Mouse (Mus musculus) lung, postnatal 14 days (tissue): ENCODE results near the gene Myh9.

Experiments
- DNase-seq: peaks from one replicate; pipeline ENCODE4 v3.0.0; 2021

Myh9 gene

DNA sequence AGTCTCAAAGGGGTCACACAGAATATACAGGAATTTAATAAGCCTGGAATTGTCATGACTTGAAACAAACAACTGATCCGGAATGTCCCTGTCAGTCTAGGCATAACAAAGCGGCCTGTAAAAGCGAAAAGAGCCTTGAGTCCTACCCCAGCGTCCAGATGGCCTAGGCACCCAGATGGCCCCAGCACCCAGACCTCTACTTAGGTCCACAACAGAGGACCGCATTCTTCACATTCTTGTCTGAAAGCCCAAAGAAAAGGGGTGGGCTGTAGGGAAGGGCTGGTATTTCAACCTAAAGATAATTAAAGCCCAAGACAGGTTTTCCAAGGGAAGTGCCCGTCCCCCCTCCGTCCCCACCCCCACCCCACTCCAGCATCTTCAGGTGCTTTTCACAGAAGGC, 14.6 kb downstream of the Myh9 start:
- no peak for DNase-seq

DNA sequence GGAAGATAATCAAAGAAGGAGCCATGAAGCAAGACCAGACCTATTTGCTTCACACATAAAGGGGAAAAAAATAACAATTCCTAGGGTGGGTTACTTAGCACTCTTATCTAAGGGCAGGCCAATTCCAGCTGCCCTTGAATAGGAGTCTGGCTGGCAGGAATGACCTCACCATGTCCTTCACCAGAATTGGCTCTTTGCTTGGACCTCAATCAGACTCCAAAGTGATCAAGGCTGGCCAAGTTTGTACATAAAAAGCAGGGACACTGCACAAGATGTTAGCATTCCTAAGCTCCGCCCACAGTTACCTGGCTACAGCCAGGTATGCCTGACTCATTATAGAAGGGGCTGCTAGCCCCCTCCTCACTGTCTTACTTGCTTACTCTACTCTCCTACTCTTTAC, 16.6 kb downstream of the Myh9 start:
- DNase-seq = no peak

DNA sequence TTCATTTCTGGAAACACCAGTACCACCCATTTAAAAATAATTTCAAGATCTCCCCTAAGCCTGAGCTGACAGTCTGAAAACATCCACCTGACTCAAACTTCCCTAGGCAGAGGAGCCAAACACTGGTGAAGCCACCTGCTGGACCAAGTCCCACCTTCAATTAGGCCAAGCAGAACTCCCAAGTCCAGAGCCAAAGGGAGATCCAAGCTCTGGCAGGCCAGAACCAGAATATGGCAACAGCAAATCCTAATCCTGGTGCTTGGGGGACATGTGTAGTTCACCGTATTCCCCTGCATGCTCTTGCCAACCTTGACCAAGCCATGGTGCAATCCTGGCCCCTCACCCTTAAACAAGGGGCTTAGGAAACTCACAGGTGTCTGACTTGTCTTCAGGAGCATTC, 17.7 kb downstream of the Myh9 start:
- DNase-seq = no peak

DNA sequence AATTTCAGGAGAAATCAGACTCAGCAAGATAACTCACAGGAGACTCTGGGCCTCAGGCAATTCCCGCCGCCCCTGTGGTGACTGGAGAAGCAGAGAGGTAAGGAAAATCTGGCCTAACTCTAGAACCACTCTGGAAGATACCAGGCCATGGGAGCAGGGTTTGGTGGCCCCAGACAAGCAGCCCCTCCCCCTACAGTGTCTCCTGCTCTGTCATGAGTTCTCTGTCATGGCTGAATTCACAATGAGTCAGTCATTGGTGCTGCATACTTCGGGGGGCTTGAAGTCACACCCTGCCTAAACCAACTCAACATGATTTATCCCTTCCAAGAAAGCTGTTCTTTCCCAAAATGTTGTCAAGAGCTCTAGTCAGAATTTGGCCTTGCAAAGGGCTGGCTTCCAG, 18.3 kb downstream of the Myh9 start:
- no peak for DNase-seq

DNA sequence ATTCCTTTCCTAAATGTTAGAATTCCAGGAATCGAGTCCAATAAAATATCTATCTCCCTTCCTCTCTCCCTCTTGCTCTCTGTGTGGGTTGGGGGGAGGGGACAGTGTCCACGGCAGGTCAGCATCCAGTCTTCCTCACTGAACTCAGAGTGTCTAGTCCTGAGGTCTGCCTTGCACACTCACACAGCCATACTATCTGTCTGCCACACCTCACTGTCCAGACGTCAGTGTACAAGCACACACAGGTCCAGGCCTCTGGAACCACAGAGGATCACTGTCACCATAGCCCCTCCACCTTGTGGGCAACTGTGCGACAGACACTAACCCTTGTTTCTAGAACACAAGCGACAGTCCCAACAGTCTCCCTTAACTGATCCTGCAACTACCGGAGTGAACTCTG, 18.8 kb downstream of the Myh9 start:
- DNase-seq = no peak

DNA sequence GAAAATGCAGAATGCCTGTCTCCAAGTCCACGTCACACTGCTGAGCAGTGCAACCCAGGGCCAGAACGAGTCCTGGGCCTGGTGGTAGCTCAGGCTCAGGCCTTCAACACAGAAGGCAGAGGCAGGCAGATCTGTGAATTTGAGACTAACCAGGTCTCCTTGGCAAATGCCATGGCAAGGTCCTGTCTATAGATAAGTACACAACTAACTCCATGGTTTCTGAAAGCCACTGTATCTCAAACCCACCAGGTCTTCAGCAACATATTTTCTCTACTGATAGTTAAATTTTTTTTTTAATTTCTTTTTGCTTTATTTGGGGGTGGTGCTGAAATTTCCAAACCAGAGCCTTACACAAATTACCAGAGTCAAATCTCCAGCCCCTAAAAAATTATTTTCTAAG, 19.3 kb downstream of the Myh9 start:
- DNase-seq = no peak

DNA sequence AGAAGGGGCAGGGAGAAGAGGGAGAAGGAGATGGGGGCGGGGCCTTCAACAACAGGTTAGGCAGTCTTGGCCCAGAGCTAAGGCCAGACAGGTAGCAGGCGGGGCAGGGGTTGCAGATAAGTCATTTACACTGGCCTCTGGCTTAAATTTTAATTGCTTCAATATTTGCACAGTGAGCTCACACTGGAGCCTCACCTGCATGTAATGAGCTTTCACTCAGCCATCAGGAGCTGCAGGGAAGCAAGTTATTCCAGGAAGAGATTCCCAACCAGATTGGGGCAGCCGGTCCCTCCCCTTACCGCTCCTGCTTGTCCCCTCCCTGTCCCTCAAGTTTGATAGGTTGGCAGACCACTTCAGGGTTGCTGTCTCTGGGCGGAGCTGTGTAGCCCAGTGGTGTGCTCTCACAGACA, 19.9 kb downstream of the Myh9 start:
- DNase-seq = peak; percentile 66

DNA sequence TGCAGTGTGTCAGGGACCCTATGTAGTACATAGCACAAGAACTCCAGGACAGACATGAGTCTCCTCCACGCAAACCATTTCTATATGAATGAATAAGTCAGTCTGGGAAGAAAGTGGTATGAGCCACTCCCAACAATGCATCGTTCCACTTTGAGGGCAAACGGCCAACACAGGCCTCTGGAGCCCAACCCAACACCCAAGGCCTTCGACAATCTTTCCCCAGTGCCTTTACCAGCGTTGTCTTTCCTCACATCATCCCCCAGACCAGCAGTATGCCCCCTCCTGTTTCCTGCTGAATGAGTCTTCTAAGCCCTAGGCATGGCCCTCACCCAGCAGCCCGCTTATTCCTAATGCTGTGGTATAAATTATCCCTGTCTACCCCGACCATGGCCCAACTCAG, 20.6 kb downstream of the Myh9 start:
- no peak for DNase-seq

DNA sequence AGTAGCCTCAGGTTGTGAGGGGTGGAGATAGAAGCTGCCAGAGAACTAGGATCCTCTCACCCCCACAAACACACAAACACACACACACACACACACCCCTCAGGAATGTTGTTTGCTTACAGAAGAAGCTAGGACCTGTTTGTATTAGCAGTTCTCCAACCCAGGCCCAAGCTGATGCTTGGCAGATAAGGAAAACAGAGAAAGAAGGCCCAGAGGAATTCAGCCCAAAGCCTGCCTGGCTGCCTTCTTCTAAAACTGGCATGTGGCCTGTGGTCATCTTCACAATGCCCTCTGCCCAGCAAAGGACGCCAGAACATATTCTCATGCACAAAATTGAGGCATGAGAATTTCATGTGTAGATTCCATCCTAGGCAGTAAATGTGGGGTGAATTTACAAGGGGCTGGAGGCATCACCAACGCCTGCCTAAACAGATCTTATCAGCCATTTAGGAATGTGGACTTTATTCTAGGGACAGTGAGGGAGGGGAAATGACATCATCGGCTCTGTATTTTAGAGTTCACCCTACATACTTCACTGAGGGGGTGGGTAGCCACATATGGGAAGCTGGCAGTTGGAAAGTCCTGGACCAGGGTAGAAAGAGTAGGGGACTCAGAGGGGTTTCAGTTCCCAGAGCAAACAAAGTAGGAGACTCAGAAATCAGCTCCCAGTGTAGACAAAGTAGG, 21.4 kb downstream of the Myh9 start:
- no peak for DNase-seq

DNA sequence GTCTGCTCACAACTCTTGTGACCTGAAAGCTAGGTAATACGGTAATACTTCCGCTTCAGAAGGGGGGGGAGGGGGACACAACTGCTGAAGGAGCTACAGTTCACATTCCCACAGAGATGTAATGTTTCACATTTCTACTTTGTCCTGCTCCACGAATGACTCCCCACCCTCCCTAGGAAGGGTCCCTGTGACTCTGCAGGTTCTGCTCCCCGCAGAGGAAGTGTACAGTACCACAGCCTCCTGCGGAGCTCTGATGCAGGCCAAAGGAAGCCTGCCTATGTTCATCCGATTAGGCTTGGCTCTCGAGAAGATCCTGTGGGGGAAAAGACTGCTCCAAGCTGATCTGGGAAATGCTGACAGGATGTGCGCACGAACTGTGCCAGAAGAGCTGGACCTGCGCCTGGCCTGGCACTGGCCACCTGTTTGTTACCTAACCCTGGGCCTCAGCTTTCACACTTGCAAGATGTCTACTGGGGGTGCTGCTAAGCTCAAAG, 22.0 kb downstream of the Myh9 start:
- DNase-seq = peak; percentile 71

DNA sequence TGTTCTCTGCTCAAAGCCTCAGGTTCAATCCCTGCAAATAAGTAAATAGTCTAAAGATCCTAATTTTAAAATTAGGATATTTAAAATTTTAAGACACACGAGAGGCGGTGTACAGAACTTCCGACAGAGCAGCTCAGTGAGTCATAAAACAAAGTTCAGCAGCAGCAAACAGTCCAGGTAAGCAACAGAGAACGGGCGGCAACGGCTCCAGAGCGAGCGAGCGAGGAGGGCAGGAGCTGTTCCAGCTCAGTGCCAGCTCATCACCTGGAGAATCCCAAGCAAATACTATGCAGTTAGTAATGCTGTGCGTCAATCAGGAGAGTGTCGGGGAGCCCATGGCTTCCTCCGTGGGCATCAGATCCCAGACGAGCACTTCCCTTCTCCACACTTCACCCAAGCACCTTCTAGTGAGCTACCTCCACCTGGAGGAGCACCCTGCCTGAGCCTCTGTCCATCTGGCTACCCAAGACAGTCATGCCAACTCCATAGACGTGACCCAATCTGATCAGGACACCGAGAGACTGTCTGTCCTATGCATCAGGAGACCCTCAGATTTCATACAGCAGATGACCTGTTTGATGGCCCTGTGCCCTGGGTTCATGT, 23.3 kb downstream of the Myh9 start:
- no peak for DNase-seq

DNA sequence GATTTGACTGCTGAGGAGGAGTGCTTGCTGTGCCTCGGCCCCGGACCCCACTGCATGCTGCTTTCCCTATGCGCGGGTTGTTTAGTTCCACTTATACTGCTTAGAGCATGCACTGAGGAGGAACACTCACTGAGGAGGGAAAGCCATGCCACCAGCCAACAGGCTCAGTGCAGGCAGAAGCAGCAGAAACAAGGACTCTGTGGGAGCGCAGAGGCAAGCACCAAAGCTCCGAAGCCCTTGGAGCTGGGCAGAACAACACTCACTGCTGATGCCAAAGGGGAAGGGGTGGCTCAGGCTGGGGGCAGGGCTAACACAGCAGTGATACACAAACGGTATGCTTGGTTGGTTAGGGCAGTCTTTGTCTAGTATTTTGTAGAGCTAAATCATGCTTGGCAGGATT, 24.6 kb downstream of the Myh9 start:
- DNase-seq = no peak

DNA sequence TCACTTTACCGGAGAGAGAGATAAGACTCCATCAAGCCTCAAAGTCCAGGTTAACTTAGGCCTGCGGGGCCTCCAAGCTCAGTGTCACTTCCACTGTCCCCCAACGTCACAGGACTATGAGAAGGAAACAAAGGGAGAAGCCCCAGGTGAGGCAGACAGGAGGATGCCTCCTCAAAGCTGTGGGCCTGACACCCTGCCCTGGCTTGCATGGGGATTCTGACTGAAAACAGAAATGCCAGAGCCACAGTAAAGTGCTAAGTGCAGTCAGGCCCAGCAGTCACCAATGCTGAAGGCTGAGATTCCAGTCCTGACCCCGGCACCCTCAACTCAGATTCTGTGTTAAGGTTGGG, 25.4 kb downstream of the Myh9 start:
- no peak for DNase-seq

DNA sequence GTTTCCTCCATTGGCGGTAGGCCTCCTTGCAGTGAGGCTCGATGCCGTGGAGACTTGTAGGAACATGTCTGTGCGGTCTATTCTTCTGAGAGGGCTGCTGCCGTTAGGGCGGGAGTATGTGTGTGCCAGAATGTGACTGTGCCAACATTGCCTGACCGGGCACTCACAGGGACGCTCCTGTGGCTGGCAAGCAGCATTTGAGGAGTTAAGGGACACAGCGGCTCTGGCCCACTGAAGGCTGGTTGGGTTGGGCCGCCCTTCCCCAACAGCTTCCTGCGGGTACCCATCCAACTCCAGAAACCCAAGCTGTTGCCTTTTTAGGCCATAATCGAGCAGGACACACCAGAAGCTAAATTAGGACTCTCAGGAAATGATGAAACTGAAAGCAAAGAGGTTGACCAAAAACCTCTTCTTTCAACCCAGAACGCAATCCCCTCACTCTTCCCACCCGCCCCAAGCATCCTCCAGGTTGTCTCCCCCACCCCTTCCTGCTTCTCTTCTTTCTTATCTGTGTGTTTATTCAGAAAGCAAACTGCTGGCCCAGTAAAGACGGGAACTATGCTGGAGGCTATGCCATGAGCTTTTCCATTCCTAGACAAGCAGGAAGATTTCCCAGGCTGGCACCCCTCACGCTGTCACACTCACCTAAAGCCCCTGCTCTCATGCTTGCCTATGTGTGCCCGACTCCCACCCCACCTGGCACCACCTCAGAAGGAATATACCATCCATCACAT, 25.9 kb downstream of the Myh9 start:
- peak; percentile 52 for DNase-seq

DNA sequence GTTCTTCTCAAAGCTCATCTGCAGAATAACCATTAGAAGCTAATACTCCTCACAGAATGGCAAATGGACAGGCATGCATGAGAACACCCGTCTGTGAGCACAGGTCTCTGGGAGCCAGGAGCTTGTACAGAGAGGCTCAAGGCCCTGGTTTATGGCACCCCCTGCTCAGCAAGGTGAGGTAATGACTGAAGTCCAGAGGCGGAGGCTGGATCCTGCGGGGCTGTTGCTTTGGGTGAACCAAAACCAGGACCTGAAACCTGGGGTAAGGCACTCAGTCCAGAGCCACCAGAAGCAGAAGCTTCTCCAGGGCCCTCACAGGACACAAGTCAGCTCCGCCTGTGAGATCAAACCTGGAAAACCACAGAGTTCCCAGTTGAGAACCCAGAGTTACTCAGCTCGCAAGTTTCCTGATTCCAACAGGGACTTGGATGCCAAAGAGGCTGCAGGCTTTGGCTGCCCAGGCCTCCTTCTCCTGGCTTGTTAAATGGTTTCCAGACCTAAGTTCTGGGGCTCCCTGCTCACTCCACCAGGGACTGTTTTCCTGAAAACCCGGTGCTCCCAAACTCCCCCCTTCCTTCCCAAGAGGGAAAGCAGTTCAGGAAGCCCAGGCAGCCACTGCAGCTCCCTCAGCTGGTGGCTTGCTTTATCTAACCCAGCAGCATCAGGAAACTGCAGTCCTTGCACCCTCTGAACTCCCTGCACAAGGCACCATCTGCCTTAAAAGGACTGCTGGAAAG, 28.2 kb downstream of the Myh9 start:
- DNase-seq = no peak

DNA sequence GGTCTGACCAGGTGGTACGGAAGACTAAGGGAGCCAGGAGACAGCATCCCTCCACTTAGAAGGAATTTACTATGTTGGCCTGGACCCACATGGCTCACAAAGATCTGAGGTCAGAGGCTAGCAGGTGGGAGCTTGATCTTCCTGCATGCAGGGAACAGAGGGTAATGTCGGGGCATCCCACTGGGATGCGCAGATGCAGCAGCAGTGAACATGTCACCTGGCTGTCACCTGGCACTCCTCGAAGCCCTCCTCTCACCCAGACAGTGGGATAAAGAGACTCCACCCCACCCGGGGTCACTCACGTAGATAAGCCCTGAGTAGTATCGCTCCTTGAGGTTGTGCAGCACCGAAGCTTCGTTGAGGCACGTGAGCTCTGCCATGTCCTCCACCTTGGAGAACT, 29.4 kb downstream of the Myh9 start:
- no peak for DNase-seq

DNA sequence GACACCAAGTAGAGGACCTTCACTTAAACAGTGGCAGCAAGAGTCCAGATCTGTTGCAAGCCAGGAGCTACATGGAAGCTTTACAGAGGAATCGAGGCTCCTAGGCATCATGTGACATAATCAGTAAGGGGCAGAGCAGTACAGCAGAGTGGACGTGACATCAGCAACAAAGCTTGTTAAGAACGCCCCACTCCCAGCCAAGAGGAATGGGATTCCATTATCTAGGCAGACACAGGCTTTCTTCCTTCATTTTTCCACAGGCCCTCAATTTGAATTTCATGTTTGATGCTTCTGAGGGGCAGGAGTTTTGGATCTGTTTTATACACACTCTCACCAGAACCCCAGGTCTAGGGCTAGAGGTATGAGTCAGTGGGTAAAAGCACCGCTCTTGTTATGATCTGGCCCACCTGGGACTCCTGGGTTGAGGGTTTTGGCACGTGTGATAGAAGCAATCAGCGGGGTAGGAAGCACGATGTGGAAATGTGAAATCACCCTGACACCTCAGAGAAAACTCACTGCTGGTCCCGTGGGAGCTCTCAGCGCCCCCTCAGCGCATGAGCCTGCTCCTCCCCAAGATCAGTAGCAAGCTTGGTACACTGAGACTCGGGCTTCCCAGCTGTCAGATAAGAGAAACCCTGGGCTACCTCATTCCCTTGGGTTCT, 30.7 kb downstream of the Myh9 start:
- DNase-seq = no peak

DNA sequence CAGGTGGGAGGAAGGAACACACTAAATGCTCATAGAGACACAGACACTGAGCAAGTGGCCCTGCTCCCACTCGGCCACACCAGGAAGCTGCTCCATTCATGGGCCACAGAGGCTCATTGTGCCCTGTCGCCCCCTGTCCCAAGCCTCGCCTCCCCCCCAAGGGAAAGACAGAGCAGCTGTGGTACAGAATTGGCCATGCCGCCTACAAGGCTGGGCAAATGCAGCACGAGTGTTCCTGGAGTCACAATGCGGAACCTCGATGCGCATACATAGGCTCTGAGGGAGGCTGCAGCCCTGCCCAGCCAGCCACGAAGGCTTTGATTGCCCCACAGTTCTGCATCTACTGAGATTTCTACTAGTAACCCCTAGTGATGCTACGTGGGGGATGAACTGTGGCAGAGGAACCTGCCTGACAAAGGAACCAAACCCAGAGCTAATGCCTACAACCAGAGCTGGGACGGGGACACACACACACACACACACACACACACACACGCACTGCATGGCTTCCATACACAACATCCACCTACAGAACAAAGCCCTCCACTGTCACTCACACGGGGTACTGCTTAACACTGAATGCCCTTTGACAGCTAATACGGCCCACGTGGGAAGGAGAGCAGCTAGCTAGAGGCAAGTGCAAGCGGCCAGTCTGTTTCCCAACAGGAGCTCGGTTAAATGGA, 31.4 kb downstream of the Myh9 start:
- DNase-seq = no peak

DNA sequence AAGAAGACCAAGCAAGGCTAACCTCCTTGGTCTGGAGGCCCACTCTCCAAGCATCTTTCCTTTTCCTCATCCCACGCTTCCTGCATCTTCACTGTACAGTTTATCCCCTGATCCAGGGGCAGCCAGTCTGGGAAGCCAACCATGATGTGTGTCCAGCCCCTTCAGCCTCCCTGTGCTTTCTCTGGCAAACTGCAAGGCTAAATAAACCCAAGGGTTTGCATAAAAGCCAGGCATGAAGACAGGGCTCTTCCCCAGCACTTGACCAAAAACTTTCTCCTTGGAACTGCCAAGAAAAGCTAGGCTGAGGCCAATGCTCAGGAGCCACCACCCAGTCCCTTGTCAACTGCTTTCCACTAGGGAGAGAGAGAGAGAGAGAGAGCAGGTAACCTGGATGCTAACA, 32.5 kb downstream of the Myh9 start:
- DNase-seq = no peak

DNA sequence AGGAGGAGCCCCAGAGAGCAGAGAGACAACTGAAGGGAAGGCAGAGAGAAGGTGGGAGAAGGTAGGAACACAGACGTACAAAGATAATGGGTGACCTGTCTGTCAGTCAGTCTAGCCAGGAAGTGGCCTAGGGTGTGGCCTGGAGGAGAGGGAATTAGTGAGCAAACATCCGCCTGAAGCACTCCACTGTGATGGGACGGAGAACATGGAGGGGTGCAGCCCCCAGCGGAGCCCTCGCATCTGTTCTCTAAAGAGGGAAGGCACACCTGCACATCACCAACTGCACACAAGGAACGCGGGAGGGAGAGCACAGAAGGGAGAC, 34.8 kb downstream of the Myh9 start:
- DNase-seq = no peak

DNA sequence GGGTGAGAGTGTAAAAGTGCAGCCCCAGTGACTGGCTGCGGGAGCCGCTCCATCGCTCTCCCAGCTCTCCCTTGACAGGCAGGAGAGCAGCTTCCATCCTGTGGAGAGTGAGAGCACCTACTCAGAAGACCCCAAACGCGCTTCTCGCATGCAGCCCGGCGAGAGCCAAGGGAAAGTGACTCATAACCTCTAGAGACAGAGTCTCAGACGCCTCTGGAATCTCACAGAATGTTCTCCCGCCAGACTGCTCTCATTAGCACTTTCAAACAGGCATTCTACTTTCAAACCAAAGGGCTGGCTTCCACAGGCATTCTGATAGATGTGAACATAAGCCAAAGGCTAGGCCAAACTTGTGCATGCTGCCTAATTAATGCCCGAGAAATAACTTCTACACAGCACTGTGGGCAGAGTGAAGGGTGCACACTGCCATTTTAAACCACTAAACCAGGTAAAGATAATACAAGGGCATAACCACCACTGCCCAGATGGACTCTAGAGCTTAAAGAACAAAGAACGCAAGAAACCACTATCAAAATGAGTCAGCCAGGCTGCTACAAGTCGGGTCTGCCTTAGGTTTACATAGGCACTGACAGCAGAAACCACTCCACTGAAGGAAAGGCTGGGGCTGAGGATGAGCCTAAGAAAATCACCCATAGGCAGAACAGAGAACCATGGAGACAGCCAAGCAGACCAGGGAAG, 35.3 kb downstream of the Myh9 start:
- no peak for DNase-seq

DNA sequence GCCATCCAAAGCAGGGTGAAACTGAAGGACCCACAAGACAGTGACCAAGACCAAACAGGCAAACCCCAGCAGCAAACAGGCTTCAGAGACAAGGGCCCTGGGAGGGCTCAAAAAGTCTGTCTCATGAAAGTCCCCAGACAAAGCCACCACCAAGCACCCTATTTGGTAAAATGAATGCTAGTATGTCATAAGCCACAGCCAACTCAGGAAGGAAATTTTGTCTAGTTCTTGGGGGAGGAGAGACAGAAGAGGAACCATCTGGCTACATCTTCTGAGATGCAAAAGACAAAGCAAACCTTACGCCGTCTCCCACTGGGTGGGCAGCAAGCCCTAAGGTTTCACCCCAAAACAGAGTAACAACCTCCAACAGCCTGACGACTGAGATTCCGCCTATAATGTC, 36.3 kb downstream of the Myh9 start:
- no peak for DNase-seq
